Mouse (Mus musculus): ENCODE measurements at regions not wholly inside any gene's neighbourhood (a gene's known extent, or its start where the extent isn't known, plus 50 kb on each side); places are given as distances from the start of the nearest gene placed in this dataset.

DNA sequence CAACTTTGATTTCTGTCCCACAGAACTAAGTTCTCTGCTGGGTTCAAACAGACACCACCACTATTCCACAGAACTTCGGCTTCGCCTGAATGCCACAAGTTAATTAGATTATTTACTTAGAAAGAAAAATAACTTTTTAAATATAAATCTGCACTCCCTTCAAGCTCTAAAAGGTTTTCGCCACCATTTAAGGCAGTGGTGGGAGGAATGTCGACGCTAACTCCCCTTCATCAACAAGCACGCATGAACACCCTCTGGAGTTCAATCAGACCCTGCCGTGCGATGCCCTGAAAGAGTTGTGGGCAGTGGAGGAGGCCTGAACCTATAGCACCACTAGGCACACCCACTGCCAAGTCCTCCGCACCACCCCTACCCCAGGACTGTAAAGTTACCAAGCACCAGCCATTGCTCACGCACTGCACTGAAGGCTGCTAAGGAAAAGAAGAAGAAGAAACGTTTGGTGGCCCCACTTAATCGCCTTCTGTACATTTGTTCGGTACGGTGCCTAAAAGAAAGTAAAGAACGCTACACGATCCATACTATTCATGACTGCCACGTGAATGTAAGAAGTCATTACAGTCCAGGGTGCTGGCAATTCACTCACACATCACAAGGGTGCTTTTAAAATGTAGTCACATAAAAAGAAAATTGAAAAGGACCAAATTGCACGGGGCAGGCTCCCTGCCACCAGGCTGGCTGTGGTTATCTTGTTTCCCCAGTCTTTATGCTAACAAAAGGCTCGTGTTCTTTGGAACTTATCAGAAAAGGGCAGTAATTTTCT, 56.7 kb upstream of the Hmcn1 start:
- TF ChIP-seq POLR2A (IDR thresholded peaks at IDR 0.05; ENCODE audit: borderline replicate concordance, low read depth, low read length) (no peak), CTCF (IDR thresholded peaks at IDR 0.05; ENCODE audit: low read depth, low read length) (no peak)

Data from bone marrow macrophage, adult 2 months (primary cell).